Mouse (Mus musculus): ENCODE results near the gene Cenpb.

Gene Cenpb

DNA sequence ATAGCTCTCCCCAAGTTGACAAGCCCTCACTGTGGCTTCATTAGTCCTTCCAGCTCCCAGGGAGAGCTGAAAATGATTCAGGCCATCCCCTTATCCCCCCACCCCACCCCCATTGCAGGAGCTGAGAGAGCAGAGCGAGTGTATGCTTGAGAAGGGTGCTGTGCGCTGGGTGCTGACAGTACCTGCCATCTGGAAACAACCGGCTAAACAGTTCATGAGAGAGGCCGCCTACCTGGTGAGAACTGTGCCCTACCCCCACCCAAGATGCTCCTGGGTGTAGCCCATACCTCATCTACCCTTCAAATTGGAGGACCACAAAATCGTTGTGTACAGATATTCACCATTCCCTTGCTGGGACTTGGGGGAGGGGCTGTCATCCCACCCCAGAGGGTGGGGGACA is 40.6 kb downstream of the Cenpb start:
- DNase-seq (ENCODE audit: low read depth, low spot score) = no peak

DNA sequence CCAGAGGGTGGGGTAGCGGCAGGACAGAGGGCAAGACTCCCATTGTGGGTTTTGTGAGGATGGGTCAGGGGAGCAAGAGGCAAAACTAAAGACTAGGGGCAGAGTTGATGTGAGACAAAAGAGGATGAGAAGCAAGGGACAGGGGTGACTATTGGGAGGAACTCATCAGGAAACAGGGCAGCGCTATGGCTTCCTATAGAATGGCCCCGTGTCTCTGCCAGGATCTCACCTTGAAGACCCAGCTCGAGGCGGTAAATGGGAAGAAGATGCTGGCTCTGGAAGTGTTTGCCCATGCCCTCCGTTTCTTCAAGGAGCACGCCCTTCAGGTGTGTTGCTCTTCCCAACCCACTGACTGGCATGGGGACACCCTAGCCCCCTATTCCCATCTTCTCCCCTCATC is 41.1 kb downstream of the Cenpb start:
- DNase-seq (ENCODE audit: low read depth, low spot score) = no peak

DNA sequence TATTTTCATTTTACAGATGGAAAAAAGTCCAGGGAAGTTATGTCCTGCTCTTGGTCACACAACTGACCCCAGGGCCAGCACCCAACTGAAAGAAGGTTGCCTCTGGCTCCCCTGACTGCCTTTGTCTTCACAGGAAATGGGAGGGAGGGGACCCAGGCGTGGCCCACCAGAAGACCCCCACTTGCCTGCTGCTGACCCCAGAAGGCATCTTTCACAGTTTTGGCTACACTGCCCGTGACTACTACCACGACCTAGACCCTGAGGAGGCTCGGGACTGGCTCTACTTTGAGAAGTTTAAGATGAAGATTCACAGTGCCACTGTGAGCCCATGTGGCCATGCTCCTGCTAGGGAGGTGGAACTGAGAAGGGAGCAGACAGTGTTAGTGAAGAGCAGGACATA is 41.6 kb downstream of the Cenpb start:
- no peak for DNase-seq (ENCODE audit: low read depth, low spot score)

GRCm38 (mm10) chr2:131135521-131136139 is 44.2 kb downstream of the Cenpb start:
- DNase-seq (ENCODE audit: low read depth, low spot score) = no peak

- DNase-seq (ENCODE audit: low read depth, low spot score) = no peak
These were observed 45.0 kb downstream of the Cenpb start for GRCm38 (mm10) chr2:131134826-131135400.

DNA sequence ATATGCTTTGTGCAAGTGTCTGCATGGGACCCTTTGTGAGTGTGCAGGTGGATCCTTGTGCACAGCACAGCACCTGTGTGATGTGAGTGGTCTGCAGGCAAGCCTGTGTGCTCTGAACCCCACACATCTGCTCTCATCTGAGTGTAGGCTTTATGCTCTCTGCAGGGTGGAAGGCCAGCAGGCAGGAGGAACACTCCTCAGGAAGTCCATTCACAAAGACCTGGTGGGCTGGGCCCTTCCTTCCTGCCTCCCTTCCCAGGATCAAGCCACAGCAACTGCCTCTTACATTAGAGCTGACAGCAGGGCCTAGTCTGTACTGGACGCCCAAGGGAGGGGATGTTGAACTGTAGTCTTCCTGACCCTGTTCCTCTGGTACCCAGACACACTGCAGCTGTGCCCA is 45.5 kb downstream of the Cenpb start:
- DNase-seq (ENCODE audit: low read depth, low spot score) = no peak

GRCm38 (mm10) chr2:131132930-131133547 is 46.8 kb downstream of the Cenpb start, which contains the start of gene Gm11037:
Gene Gm11037, plus strand, starts transcription at chr2:131133497.
- no peak for DNase-seq (ENCODE audit: low read depth, low spot score)

GRCm38 (mm10) chr2:131132111-131132888 is 47.6 kb downstream of the Cenpb start:
- no peak for DNase-seq (ENCODE audit: low read depth, low spot score)

- no peak for DNase-seq (ENCODE audit: low read depth, low spot score)
These were observed 49.0 kb downstream of the Cenpb start for GRCm38 (mm10) chr2:131130849-131131248.

GRCm38 (mm10) chr2:131129836-131130235 is 50.0 kb downstream of the Cenpb start:
- DNase-seq (ENCODE audit: low read depth, low spot score) = no peak

DNA sequence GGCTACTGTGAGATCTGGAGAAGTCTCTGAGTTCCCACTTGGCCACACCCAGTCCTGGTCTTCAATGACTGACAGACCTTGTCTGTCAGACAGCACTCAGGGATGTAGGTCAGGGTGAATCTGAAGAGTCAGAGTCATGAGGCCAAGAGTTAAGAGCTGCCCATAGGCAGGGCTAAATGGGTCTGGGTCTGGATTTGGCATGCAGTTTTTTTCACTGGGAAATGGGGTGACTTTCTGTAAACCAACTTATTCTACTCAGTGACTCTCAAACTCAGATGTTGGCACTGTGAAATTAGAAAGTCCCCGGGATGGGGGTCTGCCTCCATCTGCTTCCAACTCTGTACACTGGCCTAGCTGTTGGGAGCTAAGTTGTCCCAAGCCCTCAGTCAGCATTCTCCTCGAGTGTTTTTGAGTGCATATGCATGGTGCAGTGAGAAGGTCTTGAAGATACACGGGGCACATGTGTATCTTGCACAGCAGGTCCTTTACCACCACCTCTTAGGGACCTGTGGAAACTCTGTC is 51.2 kb downstream of the Cenpb start:
- no peak for DNase-seq (ENCODE audit: low read depth, low spot score)

- DNase-seq (ENCODE audit: low read depth, low spot score) = no peak
These were observed 51.7 kb downstream of the Cenpb start for GRCm38 (mm10) chr2:131128211-131128610.

GRCm38 (mm10) chr2:131127161-131127730 is 52.6 kb downstream of the Cenpb start, which contains the start of gene Hspa12b:
Gene Hspa12b, plus strand, starts transcription at chr2:131127280.
- DNase-seq (ENCODE audit: low read depth, low spot score) = no peak

- DNase-seq (ENCODE audit: low read depth, low spot score) = no peak
These were observed 53.7 kb downstream of the Cenpb start for GRCm38 (mm10) chr2:131125964-131126815.

Data from CD4-positive helper T cell, adult 2 months (primary cell).